Mouse (Mus musculus): ENCODE results near the gene Pla1a. TPM values are rescaled to one million over a fixed set of nuclear protein-coding genes. Genes with fewer than 3 reads are reported as not detected.

Pla1a gene
- total RNA-seq (2017), result not detected in 3 replicates

- ATAC-seq (replicated peaks; ENCODE audit: insufficient number of reproducible peaks, low FRiP score, low TSS enrichment, poor library complexity, severe bottlenecking), result no peak
Measured at GRCm38 (mm10) chr16:38432498-38433425, at the start of gene Pla1a. TSS of gene Pla1a (minus strand) at chr16:38433145.

- ATAC-seq (replicated peaks; ENCODE audit: insufficient number of reproducible peaks, low FRiP score, low TSS enrichment, poor library complexity, severe bottlenecking), result no peak
Measured at GRCm38 (mm10) chr16:38481327-38481726, 48.4 kb upstream of the Pla1a start.

DNA sequence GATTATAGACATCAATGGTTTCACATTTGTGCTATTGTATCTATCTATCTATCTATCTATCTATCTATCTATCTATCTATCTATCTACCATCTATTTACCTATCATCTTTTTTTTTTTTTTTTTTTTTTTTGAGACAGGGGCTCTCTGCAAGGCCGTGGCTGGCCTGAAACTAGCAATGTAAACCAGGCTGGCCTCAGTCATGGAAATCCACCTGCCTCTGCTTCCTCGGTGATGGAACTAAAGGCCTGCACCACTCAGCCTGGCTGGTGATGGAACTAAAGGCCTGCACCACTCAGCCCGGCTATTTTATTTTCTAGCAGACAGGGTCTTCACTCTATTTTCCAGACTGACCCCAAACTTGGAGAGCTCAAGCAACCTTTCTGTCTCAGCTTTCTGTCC is 45.4 kb upstream of the Pla1a start:
- no peak for ATAC-seq (replicated peaks; ENCODE audit: insufficient number of reproducible peaks, low FRiP score, low TSS enrichment, poor library complexity, severe bottlenecking)

DNA sequence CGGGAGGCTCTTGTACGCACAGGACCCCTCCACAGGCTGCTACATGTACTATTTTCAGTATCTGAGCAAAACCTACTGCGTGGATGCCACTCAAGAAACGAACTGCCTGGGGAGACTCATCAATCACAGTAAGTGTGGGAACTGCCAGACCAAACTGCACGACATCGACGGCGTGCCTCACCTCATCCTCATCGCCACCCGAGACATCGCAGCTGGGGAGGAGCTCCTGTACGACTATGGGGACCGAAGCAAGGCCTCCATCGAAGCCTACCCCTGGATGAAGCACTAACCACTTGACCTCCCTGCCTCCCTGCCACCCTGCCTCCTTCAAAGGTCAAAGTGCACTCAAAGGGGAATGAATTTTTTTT is 44.3 kb upstream of the Pla1a start:
- ATAC-seq (replicated peaks; ENCODE audit: insufficient number of reproducible peaks, low FRiP score, low TSS enrichment, poor library complexity, severe bottlenecking), result 0 out of 2 replicates have a peak, but pooled peaks have one; percentile 5

- ATAC-seq (replicated peaks; ENCODE audit: insufficient number of reproducible peaks, low FRiP score, low TSS enrichment, poor library complexity, severe bottlenecking), result peak; percentile 54
Measured at GRCm38 (mm10) chr16:38476312-38477240, 43.6 kb upstream of the Pla1a start.

- ATAC-seq (replicated peaks; ENCODE audit: insufficient number of reproducible peaks, low FRiP score, low TSS enrichment, poor library complexity, severe bottlenecking), result no peak; the same call in 1 of the 2 replicates
Measured at GRCm38 (mm10) chr16:38475681-38476311, 42.9 kb upstream of the Pla1a start.

DNA sequence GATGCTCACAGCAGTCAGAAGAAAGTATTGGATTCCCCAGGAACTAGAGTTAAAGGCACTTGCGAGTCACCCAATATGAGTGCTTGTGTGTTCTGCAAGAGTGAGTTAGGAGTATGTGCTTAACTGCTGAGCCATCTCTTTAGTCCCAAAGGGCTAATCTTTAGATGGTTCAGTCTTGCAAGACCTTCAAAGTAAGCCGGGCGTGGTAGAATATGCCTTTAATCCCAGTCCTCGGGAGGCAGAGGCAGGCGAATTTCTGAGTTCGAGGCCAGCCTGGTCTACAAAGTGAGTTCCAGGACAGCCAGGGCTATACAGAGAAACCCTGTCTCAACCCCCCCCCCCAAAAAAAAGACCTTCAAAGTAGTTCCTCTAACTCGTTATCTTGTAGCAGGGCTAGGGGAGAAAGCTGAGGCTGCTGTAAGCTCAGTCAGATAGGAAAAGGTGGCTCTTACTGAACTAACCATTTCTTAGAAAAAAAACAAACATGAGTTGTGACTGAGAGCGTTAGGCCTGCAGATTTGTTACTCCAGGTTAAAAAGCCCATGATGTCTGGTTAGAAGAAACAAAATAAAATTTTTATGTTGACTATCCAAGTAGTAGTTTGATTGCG is 41.8 kb upstream of the Pla1a start:
- ATAC-seq (replicated peaks; ENCODE audit: insufficient number of reproducible peaks, low FRiP score, low TSS enrichment, poor library complexity, severe bottlenecking), result no peak

- ATAC-seq (replicated peaks; ENCODE audit: insufficient number of reproducible peaks, low FRiP score, low TSS enrichment, poor library complexity, severe bottlenecking), result no peak
Measured at GRCm38 (mm10) chr16:38473661-38474060, 40.7 kb upstream of the Pla1a start.

GRCm38 (mm10) chr16:38472507-38472873 is 39.5 kb upstream of the Pla1a start:
- no peak for ATAC-seq (replicated peaks; ENCODE audit: insufficient number of reproducible peaks, low FRiP score, low TSS enrichment, poor library complexity, severe bottlenecking)

DNA sequence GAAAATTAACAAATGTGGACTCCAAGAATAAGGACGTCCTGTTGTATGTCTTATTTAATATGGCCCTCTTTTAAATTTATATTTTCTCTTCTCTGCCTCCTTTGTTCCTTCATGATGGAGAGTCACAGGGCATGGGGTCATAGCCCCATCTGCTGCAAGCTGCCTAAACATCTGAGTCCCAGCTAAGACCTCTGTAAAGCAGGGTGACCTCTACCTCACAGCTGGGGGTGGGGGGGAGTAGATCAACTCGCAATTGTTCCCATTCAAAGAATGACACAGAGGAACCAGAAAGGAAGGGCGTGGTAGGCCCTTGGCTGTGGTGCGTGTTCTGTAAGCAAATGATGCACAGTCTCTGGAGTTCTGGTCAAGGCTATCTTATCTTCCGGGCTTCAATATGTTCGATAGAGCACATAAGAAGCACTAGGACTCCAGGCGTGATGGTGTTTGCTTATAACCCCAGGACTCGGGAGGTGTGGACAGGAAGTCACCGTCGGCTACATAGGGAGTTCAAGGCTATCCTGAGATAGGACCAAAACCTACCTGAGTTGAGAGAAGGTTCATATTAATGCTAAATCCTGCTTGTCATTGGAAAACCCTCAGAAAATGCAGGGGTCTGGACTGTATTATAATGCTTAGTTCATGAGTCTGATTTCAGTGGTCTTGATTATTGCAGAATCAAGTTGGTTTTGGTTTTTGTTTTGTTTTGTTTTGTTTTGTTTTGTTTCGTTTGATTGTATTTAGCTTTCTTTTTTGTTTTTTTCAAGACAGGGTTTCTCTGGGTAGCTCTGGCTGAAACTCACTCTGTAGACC is 39.0 kb upstream of the Pla1a start:
- no peak for ATAC-seq (replicated peaks; ENCODE audit: insufficient number of reproducible peaks, low FRiP score, low TSS enrichment, poor library complexity, severe bottlenecking)

- ATAC-seq (replicated peaks; ENCODE audit: insufficient number of reproducible peaks, low FRiP score, low TSS enrichment, poor library complexity, severe bottlenecking), result no peak
Measured at GRCm38 (mm10) chr16:38469437-38469836, 36.5 kb upstream of the Pla1a start.

- no peak for ATAC-seq (replicated peaks; ENCODE audit: insufficient number of reproducible peaks, low FRiP score, low TSS enrichment, poor library complexity, severe bottlenecking)
Measured at GRCm38 (mm10) chr16:38468706-38469018, 35.7 kb upstream of the Pla1a start.

DNA sequence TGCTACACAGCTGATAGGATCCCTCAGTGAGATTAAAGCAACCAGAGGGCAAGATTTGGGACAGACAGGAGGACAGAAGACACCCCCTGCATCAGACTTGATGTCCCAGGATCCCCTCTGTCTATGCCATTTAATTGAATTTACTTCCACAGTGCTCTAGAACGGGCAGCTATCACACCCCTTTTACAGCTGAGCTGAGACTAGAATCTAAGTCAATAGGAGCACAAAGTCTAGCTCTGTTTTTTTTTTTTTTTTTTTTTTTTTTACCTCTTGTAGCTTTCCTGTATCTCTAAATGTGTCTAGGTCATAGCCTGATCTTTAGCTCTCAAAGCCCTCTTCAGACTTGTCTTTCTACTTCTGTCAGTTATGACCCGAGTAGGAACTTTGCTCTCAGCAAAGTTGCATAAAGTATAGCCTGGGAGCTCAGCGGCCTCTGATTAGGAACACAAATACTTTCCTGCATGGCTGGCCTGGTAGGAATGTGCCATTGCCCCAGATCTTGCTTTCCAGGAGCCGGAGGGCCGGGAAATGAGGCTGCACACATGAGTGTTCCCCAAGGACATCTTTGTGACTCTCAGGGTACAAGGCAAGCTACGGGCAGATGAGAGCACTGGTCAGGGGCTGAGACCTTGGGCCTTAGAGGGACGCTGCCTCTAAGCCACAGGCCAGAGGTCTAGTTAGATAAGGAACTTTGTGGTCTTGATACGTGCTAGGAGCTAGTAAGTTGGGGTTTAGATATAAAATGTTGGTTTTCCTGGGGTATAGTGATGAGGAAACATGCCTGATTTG is 35.2 kb upstream of the Pla1a start:
- no peak for ATAC-seq (replicated peaks; ENCODE audit: insufficient number of reproducible peaks, low FRiP score, low TSS enrichment, poor library complexity, severe bottlenecking)

- no peak for ATAC-seq (replicated peaks; ENCODE audit: insufficient number of reproducible peaks, low FRiP score, low TSS enrichment, poor library complexity, severe bottlenecking)
Measured at GRCm38 (mm10) chr16:38467091-38467916, 34.4 kb upstream of the Pla1a start.

- no peak for ATAC-seq (replicated peaks; ENCODE audit: insufficient number of reproducible peaks, low FRiP score, low TSS enrichment, poor library complexity, severe bottlenecking)
Measured at GRCm38 (mm10) chr16:38466089-38466488, 33.1 kb upstream of the Pla1a start.

DNA sequence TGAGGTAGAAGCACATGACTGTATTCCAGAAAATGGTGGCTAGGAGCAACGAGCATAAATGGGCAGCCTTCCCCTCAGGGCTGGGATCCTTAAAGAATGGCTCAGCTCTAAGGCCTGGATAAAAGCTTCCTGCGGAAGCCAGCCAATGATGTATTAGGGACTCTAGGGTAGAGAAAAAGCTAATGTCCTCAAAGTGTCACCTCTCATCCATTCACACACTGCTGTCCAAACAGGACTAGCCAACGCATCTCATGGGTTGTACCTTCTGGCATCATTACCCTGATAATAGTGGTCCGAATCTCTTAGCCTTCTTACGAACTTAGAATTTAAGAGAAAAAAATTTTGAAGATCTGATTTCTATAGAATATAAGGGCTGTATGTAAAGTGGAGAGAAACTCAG is 30.4 kb upstream of the Pla1a start:
- ATAC-seq (replicated peaks; ENCODE audit: insufficient number of reproducible peaks, low FRiP score, low TSS enrichment, poor library complexity, severe bottlenecking), result no peak

DNA sequence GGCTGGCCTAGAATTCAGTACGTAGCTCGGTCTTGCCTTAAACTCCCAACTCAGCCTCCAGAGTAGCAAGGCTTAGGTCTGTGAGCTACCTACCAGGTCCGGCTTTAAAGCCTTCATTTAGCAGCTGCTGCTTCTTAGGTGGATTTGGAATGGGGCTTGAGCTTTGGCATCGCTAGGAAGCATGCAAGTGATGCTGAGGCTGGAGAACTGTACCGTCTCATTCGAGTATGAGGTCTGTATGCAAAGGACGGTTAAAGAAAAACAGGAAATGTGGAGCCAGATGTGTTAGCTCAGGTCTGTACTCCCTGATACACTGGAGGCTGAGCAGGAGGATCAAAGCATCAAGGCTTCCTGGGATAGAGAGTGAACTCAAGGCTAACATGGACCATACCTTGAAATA is 29.2 kb upstream of the Pla1a start:
- no peak for ATAC-seq (replicated peaks; ENCODE audit: insufficient number of reproducible peaks, low FRiP score, low TSS enrichment, poor library complexity, severe bottlenecking)

Data from monocyte, adult 5-6 weeks (primary cell).